Mouse (Mus musculus) 3134 (cell line): Measurements from ENCODE around the gene Asphd2.

Experiments used
- DNase-seq: peaks from one replicate; pipeline ENCODE4 v3.0.0-alpha.2; 2011; ENCODE audit warnings: low spot score; ENCODE audit not compliant: insufficient read length; ENCODE audit errors: extremely low read depth

Gene Asphd2

GRCm38 (mm10) chr5:112391676-112392323, 2.9 kb downstream of the Asphd2 start:
- DNase-seq, result no peak

DNA sequence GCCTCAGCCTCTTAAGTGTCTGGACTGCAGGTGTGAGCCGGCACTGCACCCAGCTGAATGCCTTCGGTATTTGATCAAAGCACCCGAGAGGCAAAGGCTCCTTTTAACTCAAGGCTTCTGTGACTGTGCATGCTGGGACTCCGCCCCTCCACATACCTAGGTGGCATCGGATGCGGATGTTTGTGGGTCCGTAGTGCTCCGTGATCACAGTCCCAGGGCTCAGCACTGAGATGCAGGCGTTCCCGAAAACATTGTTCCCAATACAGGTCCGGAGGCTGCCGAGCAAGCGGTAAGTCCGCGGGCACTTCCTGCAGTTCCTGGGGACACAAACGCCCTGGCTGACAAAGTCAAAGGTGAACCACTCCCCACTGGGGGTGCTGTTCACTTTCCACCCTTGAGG, 3.7 kb downstream of the Asphd2 start:
- DNase-seq, result no peak

DNA sequence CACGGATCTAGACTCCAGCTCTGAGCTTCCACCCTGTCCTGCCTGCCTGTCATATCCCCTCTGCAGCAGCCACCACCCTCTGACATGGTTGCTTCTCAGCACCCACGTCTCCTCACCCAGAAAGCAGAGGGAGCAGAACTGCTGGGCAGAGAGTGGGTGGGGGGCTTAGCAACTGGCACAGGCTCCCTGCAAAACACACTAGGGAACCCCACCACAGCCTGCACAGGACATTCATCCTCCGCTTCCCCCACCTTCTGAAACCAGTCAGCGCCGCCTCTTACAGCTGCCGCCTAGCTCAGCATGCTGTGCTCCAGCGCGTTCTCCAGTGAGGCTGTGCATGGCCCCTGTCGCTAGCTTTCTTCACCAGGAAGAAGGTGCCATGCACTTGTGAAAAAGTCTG, 5.3 kb downstream of the Asphd2 start:
- DNase-seq, result no peak

DNA sequence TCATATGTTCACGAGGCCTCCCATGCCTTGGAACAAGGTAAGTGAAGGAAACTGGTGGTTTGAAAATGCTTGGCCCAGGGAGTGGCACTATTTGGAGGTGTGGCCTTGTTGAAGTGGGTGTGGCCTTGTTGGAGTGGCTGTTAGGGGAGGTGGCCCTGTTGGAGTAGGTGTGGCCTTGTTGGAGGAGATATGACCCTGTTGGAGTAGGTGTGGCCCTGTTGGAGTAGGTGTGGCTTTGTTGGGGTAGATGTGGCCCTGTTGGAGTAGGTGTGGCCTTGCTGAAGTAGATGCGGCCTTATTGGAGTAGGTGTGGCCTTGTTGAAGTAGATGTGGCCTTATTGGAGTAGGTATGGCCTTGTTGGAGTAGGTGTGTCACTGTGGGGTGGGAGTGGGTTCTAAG, 8.7 kb downstream of the Asphd2 start:
- no peak for DNase-seq

GRCm38 (mm10) chr5:112384805-112385472, 9.7 kb downstream of the Asphd2 start:
- DNase-seq, result no peak

DNA sequence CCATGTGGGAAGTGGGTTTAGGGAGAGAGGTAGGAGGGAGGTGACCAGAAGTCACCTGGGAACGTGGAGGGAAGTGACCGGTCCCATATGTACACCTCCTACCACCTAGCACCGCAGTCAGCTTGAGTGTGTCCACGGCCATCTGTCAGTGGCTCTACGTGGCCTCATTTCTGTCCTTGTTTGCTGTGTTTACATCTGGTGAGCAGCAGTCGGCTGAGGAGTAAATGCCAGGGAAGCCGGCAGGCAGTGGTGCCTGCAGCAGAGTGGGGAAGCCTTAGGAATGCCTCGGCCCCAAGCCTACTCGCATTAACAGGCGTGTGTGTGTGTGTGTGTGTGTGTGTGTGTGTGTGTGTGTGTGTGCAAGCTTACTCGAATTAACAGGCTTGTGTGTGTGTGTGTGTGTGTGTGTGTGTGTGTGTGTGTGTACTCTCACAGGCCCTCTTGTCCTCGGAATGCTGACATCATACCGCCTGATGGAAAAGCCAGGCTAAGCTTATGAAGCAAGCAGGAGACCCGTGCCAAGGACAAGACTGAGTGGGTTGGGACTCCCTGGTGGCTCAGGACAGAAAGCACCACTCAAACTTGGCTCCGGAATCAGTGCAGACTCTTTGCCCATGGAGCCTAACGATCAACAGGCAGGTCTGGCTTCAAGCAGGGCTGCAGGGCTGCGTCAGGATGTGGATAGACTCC, 11.9 kb downstream of the Asphd2 start:
- DNase-seq, result no peak

DNA sequence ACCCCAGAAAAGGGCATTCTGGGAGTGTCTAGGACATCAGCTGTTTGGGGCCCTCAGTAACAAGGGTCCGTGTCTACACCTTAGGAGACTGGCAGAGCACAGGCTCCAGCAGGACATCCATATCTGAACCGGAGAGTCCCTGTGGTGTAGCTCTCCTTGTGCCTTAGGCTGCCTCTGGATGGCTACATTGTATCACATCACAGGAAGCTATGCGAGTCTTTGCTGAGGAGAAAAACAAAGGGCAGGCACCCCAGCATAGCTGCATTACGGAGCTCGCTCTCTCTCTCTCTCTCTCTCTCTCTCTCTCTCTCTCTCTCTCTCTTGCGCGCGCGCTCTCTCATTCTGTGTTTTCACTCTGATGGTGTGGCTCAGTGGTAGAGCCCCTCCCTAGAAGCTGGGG, 12.6 kb downstream of the Asphd2 start:
- no peak for DNase-seq

DNA sequence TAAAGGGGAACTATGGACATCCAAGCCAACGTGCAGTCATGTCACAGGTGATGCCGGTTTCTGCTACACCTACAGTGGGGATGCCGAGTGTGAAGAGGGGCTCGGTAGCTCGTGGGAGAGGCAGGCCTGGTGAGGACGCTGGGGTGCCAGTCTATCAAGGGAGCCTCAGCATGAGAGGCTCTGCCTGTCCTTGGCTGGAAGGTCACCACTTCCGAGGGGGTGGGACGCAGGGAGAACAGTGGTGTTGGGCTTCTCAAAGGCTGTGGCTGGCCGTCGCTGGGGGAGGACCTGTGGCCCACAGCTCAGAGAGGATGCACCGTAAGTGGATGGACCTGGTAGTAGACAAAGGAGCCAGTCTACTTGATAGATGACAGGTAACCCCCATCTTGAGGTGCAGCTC, 13.5 kb downstream of the Asphd2 start:
- DNase-seq, result no peak

- no peak for DNase-seq
These were observed 15.9 kb downstream of the Asphd2 start for GRCm38 (mm10) chr5:112378716-112379115.

GRCm38 (mm10) chr5:112377380-112377779, 17.3 kb downstream of the Asphd2 start:
- DNase-seq, result no peak

- DNase-seq, result no peak
These were observed 18.6 kb downstream of the Asphd2 start for GRCm38 (mm10) chr5:112376111-112376510.

DNA sequence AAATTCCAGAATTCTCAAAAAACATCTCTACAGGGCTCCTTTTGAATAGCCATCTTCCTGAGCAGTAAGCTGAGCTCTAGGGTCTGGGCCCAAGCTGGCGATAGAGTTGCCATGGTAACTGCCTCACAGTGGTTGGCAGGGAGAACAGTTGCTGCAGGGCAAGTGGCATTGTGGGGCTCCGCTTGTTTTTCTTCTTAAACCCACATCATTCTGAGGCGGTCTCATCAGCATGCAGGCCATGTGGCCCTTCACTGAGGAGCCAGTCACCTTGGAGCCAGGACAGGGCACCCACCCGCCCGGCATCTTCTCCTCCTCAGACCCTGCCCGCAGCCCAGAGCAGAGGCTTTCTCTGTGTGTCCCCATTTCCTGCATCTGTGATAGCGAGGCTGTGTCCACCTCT, 22.7 kb downstream of the Asphd2 start:
- no peak for DNase-seq

DNA sequence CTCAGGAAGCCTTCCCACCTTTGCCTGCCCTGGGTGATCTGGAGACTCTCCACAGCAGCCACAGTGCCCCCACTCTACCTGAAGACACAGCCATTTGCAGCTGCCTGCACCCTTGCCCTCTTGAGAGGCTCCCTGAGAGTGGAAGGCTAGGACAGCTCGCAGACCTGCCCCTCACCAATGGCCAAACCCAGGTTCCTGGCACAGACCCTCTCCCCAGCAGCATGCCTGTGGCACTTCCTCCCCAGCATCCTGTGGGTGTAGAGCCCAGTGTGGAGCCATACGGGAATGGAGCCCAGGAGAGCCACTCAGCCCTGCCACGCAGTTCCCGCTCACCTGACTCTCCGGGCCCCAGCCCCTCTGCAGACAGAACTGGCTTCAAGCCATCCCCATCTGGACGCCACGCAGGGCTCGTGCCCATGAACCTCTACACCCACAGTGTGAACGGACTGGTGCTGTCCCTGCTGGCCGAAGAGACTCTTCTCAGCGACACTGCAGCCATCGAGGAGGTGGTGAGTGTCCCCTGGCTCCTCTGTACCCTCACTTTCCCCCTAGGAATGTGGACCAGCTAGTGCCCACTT, 24.3 kb downstream of the Asphd2 start:
- no peak for DNase-seq

GRCm38 (mm10) chr5:112369326-112369725, 25.3 kb downstream of the Asphd2 start:
- DNase-seq, result no peak

DNA sequence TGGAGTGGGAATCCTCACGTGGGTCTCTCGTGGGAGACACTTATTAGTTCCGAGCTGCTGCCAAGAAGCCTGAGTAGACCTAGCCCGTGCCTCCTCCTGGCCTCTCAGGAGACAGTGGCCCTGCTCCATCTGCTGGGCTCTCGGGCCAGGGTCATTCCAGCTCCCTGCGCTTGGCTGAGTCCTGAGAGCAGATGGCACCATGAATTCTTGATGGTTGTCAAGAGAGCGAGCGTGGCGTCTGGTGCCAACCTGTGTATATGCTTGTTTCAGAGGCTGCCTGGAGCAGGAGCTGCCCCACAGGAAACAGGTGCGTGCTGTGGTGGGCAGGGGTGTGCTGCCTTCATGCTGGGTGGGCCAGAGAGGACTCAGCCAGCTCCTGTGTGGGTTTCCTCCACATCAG, 26.0 kb downstream of the Asphd2 start:
- DNase-seq, result no peak

DNA sequence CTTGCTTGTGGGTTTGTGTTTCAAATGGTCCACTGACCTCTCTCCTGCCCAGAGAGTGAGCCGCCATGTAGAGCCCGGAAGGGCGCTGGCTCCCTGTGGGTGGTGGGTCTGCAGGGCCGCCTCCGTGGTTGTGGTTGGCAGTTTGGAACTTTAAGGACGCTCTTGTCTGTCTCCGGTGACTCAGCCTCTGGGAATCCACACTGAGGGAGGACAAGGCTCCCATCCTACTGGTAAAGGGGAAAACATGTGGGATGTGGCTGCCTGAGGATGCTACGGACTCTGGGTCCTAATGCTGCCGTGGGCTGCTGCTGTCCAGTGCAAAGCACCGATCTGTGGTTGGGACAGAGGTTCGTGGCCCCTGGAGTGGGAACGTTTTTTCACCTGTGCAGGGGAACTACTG, 26.7 kb downstream of the Asphd2 start:
- peak; percentile 82 for DNase-seq

DNA sequence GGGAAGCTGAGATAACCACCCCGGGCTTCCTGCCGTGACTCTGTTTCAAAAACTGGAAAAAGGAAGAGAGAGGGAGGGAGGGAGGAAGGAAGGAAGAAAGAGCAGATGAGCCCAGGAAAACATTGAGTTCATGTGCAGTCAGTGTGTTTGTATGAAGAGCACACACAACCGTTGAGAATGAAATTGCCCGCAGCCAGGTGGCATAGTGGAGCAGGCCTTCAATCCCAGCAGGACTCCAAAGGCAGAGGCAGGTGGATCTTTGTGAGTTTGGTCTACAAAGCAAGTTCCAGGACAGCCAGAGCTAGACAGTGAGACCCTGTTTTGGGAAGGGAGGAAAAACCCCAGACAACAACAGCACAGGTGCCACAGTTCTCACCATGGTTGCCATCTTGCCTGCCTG, 27.3 kb downstream of the Asphd2 start:
- no peak for DNase-seq

GRCm38 (mm10) chr5:112366879-112367278, 27.8 kb downstream of the Asphd2 start:
- no peak for DNase-seq

GRCm38 (mm10) chr5:112364184-112364797, 30.4 kb downstream of the Asphd2 start:
- no peak for DNase-seq

DNA sequence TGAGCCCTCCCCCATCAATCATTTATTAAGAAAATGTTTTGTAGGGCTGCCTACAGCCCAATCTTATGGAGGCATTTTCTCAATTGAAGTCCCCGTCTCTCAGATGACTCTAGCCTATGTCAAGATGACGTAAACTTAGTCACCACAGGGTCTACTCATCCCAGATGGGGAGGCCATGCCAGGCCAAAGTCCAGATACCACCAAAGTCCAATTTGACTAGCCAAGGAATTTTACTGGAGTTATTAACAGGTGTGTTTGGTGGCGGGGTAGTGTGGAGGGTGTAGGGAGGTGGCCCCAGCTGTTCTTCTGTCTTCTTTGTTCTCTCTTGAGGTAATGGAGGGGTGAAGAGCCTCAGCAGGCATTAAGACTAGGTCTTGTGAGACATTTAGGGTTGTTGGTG, 34.6 kb downstream of the Asphd2 start:
- no peak for DNase-seq

- no peak for DNase-seq
These were observed 35.1 kb downstream of the Asphd2 start for GRCm38 (mm10) chr5:112359520-112359919.
